Mouse (Mus musculus) hindbrain, embryonic 11.5 days (tissue): ENCODE data around the gene 5430402E10Rik. TPM values are rescaled to one million over a fixed set of nuclear protein-coding genes. Genes with fewer than 3 reads are reported as not detected.
"Not testable (repeated sequence)": the region's sequence is repeated elsewhere in the genome, so short reads cannot be mapped to it uniquely, and the experiment has no call there.

Source experiments
- ATAC-seq: fragments of 200-750 bp; cut with Nextera tagmentation; 2 replicates; pipeline ENCODE4 v1.8.0; 2017; ENCODE audit warnings: mild to moderate bottlenecking, moderate TSS enrichment, moderate library complexity; ENCODE audit not compliant: low FRiP score
- DNase-seq: peaks from one replicate; pipeline ENCODE4 v3.0.0-alpha.2; 2015; ENCODE audit warnings: low spot score
- H3K27ac ChIP-seq: fragments of 300-500 bp; sonication (generic); 2 replicates; pipeline ENCODE4 v1.5.1; 2014; ENCODE audit warnings: mild to moderate bottlenecking, low read depth, low read length
- H3K27me3 ChIP-seq: fragments of 300-500 bp; sonication (generic); 2 replicates; pipeline ENCODE4 v1.6.1; 2014; ENCODE audit warnings: mild to moderate bottlenecking, low read length, moderate library complexity, mixed read lengths; ENCODE audit not compliant: control insufficient read depth, insufficient read depth
- H3K36me3 ChIP-seq: fragments of 300-500 bp; sonication (generic); 2 replicates; pipeline ENCODE4 v1.6.1; 2014; ENCODE audit warnings: mild to moderate bottlenecking, low read length, moderate library complexity, mixed read lengths; ENCODE audit not compliant: control insufficient read depth, insufficient read depth
- H3K4me1 ChIP-seq: fragments of 300-500 bp; sonication (generic); replicated peaks from 2 replicates; pipeline ENCODE4 v1.6.1; 2014; ENCODE audit warnings: low read length, mixed read lengths; ENCODE audit not compliant: control insufficient read depth, insufficient read depth
- H3K4me2 ChIP-seq: fragments of 300-500 bp; sonication (generic); replicated peaks from 2 replicates; pipeline ENCODE4 v1.6.1; 2014; ENCODE audit warnings: mild to moderate bottlenecking, low read depth, low read length
- H3K4me3 ChIP-seq: fragments of 300-500 bp; sonication (generic); 2 replicates; pipeline ENCODE4 v1.5.1; 2014; ENCODE audit warnings: low read depth, low read length
- H3K9ac ChIP-seq: fragments of 300-500 bp; sonication (generic); 2 replicates; pipeline ENCODE4 v1.6.1; 2014; ENCODE audit warnings: low read depth, low read length
- H3K9me3 ChIP-seq: fragments of 300-500 bp; sonication (generic); 2 replicates; pipeline ENCODE4 v1.6.1; 2016; ENCODE audit warnings: low read length; ENCODE audit not compliant: control insufficient read depth
- WGBS: fragments of 180-500 bp; shearing (Covaris S2); extraction: QIAGEN DNeasy Blood & Tissue Kit; methylation state at CpG from one replicate; pipeline ENCODE4 v1.1.7; 2014; 5-methylcytosine and 5-hydroxymethylcytosine counted together
- polyA plus RNA-seq: library from polyadenylated mRNA; unstranded; fragments of >200 nt; fragmentation: Nextera tagmentation; extraction: Ambion mirVana; gene quantifications from 2 replicates; pipeline ENCODE4 v1.2.1, GENCODE M21; 2014

The 5430402E10Rik gene
- polyA plus RNA-seq = not detected in 2 replicates

- DNase-seq, ATAC-seq, H3K27ac ChIP-seq, H3K4me3 ChIP-seq, H3K4me1 ChIP-seq, H3K27me3 ChIP-seq, H3K36me3 ChIP-seq, H3K9me3 ChIP-seq, H3K4me2 ChIP-seq, H3K9ac ChIP-seq: not testable (repeated sequence)
- WGBS = 86% methylated on average over 1 of the region's 1 CpGs
These were observed at the start of gene 5430402E10Rik for GRCm38 (mm10) chrX:77924962-77925361. Gene 5430402E10Rik, minus strand, starts transcription at chrX:77925062.

- not testable (repeated sequence) for H3K27ac ChIP-seq, ATAC-seq, H3K4me2 ChIP-seq, H3K4me3 ChIP-seq, H3K36me3 ChIP-seq, H3K4me1 ChIP-seq, DNase-seq, H3K27me3 ChIP-seq, H3K9me3 ChIP-seq, H3K9ac ChIP-seq
- 44% methylated on average over 2 of the region's 4 CpGs for WGBS
These were observed 44.8 kb downstream of the 5430402E10Rik start for GRCm38 (mm10) chrX:77880033-77880432.

Other genes with a start within 250 kb of the 5430402E10Rik start
- gene Prkx, start 128.8 kb downstream of the 5430402E10Rik start, polyA plus RNA-seq = 21.2 and 22.2 TPM in 2 replicates
- gene Pbsn, start 71.4 kb downstream of the 5430402E10Rik start, polyA plus RNA-seq = not detected in 2 replicates
- gene Gm14744, start 60.3 kb downstream of the 5430402E10Rik start, polyA plus RNA-seq = not detected in 2 replicates
- not detected in 2 replicates for gene Obp1a, start 166.3 kb upstream of the 5430402E10Rik start, polyA plus RNA-seq
- not detected in 2 replicates for gene Gm5938, start 200.4 kb upstream of the 5430402E10Rik start, polyA plus RNA-seq